Mouse (Mus musculus) mature B cell (primary cell): Measurements from ENCODE around the gene Atp13a2.

Source experiments
- in situ Hi-C: fragments of 300-500 bp; cut with MboI; formaldehyde crosslinking; loops from 2 replicates; pipeline ENCODE4 v1.14.3; 2019

Atp13a2 gene

GRCm38 (mm10) chr4:141033606-141034549 is 47.2 kb downstream of the Atp13a2 start:
- in situ Hi-C loops, result loop anchor here (10.0 kb wide), 1 partner anchor 129 kb away; the partner anchor contains the start of gene Padi2

- in situ Hi-C loops, result no loop called here
Measured at GRCm38 (mm10) chr4:141041117-141041516, 54.4 kb downstream of the Atp13a2 start.

DNA sequence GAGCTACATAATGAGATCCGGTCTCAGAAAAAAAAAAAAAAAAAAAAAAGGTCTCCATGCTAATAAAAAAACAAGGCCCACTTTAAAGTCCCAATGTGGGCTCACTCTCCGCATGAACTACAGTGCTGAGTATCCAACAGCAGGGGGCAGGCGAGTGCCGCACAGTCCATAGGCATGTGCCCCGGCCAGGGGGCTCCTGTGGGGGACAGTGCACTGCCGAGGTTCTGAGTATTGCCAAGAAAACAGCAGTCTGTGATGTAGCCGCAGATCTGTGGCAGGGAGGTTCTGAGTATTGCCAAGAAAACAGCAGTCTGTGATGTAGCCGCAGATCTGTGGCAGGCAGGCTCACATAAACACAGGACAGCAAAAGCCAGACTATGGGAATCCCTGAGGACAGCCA is 58.1 kb downstream of the Atp13a2 start:
- in situ Hi-C loops, result no loop called here

- in situ Hi-C loops, result no loop called here
Measured at GRCm38 (mm10) chr4:141048810-141049475, 62.3 kb downstream of the Atp13a2 start.

DNA sequence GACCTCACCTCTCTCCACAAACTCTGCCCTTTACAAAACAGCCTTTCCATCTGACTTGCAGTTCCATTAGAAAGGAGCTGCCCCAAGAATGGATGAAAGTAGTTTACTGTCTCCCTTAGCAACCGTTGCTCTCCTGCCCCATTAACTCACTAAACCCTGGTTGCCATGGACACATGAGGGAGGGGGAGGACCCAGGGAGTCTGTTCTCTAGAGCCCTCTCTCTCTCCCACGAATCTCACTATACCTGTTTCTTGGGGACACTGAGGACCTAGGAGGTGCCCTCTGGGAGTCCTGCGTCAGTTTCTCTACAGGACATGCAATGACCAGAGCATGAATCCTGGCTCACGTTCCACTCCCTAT is 62.8 kb downstream of the Atp13a2 start:
- in situ Hi-C loops, result no loop called here

DNA sequence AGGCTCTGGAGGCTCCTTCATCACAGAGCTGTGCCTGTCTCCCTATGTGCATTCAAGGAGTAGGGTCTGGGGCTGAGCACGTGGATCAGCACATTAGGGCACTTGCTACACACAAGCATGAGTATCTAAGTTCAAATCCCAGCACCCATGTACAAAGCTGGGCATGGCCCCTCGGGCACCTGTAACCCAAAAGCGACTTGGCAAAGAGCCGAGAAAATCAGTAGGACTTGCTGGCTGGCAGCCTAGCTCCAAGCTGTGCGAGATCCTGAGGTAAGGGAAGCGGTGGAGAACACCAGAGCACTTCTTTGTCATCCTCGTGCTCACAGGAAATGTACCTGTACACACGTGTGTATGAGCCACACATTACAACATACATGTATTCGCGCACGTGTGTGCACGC is 65.8 kb downstream of the Atp13a2 start:
- in situ Hi-C loops, result no loop called here

GRCm38 (mm10) chr4:141053138-141053537 is 66.5 kb downstream of the Atp13a2 start:
- in situ Hi-C loops, result no loop called here

GRCm38 (mm10) chr4:141053568-141054161 is 67.0 kb downstream of the Atp13a2 start:
- in situ Hi-C loops, result no loop called here
